Mouse (Mus musculus): ENCODE results near the gene Ehmt1.

GRCm38 (mm10) chr2:24845256-24845655 is 74.2 kb downstream of the Ehmt1 start:
- no peak for TF ChIP-seq USF1 (IDR thresholded peaks at IDR 0.05; ENCODE audit: low read depth)
- no peak for TF ChIP-seq POLR2A (IDR thresholded peaks at IDR 0.05; ENCODE audit: insufficient read length, low read depth)
- no peak for TF ChIP-seq MAX (IDR thresholded peaks at IDR 0.05; ENCODE audit: low read depth)
- no peak for TF ChIP-seq POLR2AphosphoS2 (IDR thresholded peaks at IDR 0.05; ENCODE audit: insufficient read length, low read depth)
- no peak for TF ChIP-seq E2F4 (IDR thresholded peaks at IDR 0.05; ENCODE audit: insufficient read depth)
- no peak for TF ChIP-seq TCF12 (IDR thresholded peaks at IDR 0.05; ENCODE audit: insufficient read depth, poor library complexity, severe bottlenecking)
- no peak for TF ChIP-seq CEBPB (IDR thresholded peaks at IDR 0.05; ENCODE audit: insufficient read depth, poor library complexity, severe bottlenecking)
- no peak for TF ChIP-seq SRF (IDR thresholded peaks at IDR 0.05; ENCODE audit: control insufficient read depth, insufficient read length, low read depth)
- no peak for TF ChIP-seq MYOG (IDR thresholded peaks at IDR 0.05; ENCODE audit: control insufficient read depth in 1 of 3, insufficient read depth in 1 of 3, insufficient read length in 2 of 3, low read depth in 2 of 3)
- no peak for TF ChIP-seq MYOD1 (IDR thresholded peaks at IDR 0.05; ENCODE audit: control insufficient read depth in 1 of 3, insufficient read length in 2 of 3, low read depth in 2 of 3)
- TF ChIP-seq REST (IDR thresholded peaks at IDR 0.05; ENCODE audit: insufficient read depth, insufficient read length), result no peak
- TF ChIP-seq TCF3 (IDR thresholded peaks at IDR 0.05; ENCODE audit: insufficient read length, low read depth), result no peak

All from myocyte (in vitro differentiated cells).